21 mouse cellular contexts compared by ENCODE assay signal in genomic region chr5:103598881-103599280, GRCm38 (mm10). TPM values are rescaled to one million over a fixed set of nuclear protein-coding genes. Genes with fewer than 3 reads are reported as not detected.
DNase-seq lines count a peak whose midpoint lies in the region; ATAC-seq and TF ChIP-seq lines count a peak whose summit lies in the region.
"Had no signal": no experiment of that assay in that cellular context is flagged by ENCODE, and none has a peak within 500 bp of the region (broad histone marks: within the 10 kb centered on the region; RNA-seq: fewer than 3 reads in every experiment).

No protein-coding gene starts in this region.

- no peaks in the 10 kb centered on the region for H3K36me3 ChIP-seq in heart, embryonic 16.5 days (ENCODE audit: control insufficient read depth, insufficient read depth)
- no peaks in the 10 kb centered on the region for H3K36me3 ChIP-seq in lung, embryonic 16.5 days (ENCODE audit: control insufficient read depth, insufficient read depth, low read length)
- no peaks in the 10 kb centered on the region for H3K36me3 ChIP-seq in stomach, postnatal 0 days (ENCODE audit: control insufficient read depth, insufficient read depth, low read length)
- H3K36me3 ChIP-seq: liver, embryonic 15.5 days; neural tube, embryonic 15.5 days had no signal

- H3K9me3 ChIP-seq in heart, embryonic 16.5 days (replicated peaks; ENCODE audit: control insufficient read depth, low read length) = no peaks in the 10 kb centered on the region
- H3K9me3 ChIP-seq in lung, embryonic 16.5 days (ENCODE audit: control insufficient read depth, low read length) = no peaks in the 10 kb centered on the region
- no peaks in the 10 kb centered on the region for H3K9me3 ChIP-seq in stomach, postnatal 0 days (ENCODE audit: control insufficient read depth, low read length)
- H3K9me3 ChIP-seq: liver, embryonic 15.5 days; midbrain, embryonic 12.5 days; neural tube, embryonic 15.5 days had no signal

- H3K27ac ChIP-seq in heart, embryonic 16.5 days (ENCODE audit: low read length) = peak overlapping the region; percentile 46; the same call in 1 of the 2 replicates
- H3K27ac ChIP-seq in lung, embryonic 16.5 days (ENCODE audit: low read length) = no peak overlapping the region
- H3K27ac ChIP-seq in stomach, postnatal 0 days (replicated peaks) = peak overlapping the region; percentile 35; the same call in 1 of the 2 replicates
- H3K27ac ChIP-seq: liver, embryonic 15.5 days; macrophage; midbrain, embryonic 12.5 days; neural tube, embryonic 15.5 days had no signal

- H3K4me1 ChIP-seq in heart, embryonic 16.5 days (ENCODE audit: control insufficient read depth, insufficient read depth, low read length) = peaks cover 21% of the 10 kb centered on the region
- H3K4me1 ChIP-seq in lung, embryonic 16.5 days (replicated peaks; ENCODE audit: control insufficient read depth, insufficient read depth, low read length) = peaks cover 16% of the 10 kb centered on the region
- no peaks in the 10 kb centered on the region for H3K4me1 ChIP-seq in lung, adult 2 months (ENCODE audit: control insufficient read depth, insufficient read depth, low read length)
- no peaks in the 10 kb centered on the region for H3K4me1 ChIP-seq in stomach, postnatal 0 days (replicated peaks; ENCODE audit: control insufficient read depth, insufficient read depth)
- H3K4me1 ChIP-seq: liver, embryonic 15.5 days had no signal

- no peak for DNase-seq in heart, postnatal 25 days (ENCODE audit: low spot score)
- no peak for DNase-seq in lung, adult 2 months
- DNase-seq in kidney, postnatal 25 days = peak; percentile 36 to 72
- DNase-seq in stomach, postnatal 0 days (ENCODE audit: low spot score) = no peak
- no peak for DNase-seq in layer of hippocampus, postnatal 36 days
- DNase-seq: heart, adult 18-20 months; heart, postnatal 36 days; left cerebral cortex, postnatal 4 days; right cerebral cortex, postnatal 25 days; thymus, postnatal 4 days had no signal

- WGBS in heart, embryonic 16.5 days = 73% methylated on average over 5 of the region's 5 CpGs
- 78% methylated on average over 5 of the region's 5 CpGs for whole genome bisulfite sequencing in lung, embryonic 16.5 days
- 68% methylated on average over 5 of the region's 5 CpGs for WGBS in lung, adult 2 months
- 57% methylated on average over 5 of the region's 5 CpGs for WGBS in stomach, postnatal 0 days

- no peak overlapping the region for H3K4me3 ChIP-seq in heart, embryonic 16.5 days (ENCODE audit: low read length)
- H3K4me3 ChIP-seq in lung, embryonic 16.5 days (ENCODE audit: low read length) = no peak overlapping the region
- H3K4me3 ChIP-seq in lung, adult 2 months (replicated peaks; ENCODE audit: extremely low read depth, low read depth, low read length) = no peak overlapping the region
- H3K4me3 ChIP-seq in stomach, postnatal 0 days (ENCODE audit: low read depth, low read length) = no peak overlapping the region
- H3K4me3 ChIP-seq: liver, embryonic 15.5 days; midbrain, embryonic 12.5 days; neural tube, embryonic 15.5 days had no signal

- TF ChIP-seq CTCF in lung, adult 2 months (IDR thresholded peaks at IDR 0.05; ENCODE audit: insufficient read depth, low read length) = no peak
- no peak for TF ChIP-seq CTCF in stomach, postnatal 0 days (IDR thresholded peaks at IDR 0.05; ENCODE audit: low read depth)

- TF ChIP-seq POLR2A in lung, adult 2 months (IDR thresholded peaks at IDR 0.05; ENCODE audit: borderline replicate concordance, extremely low read depth, low read depth, low read length) = no peak

- no peak for ATAC-seq in heart, embryonic 16.5 days (replicated peaks; ENCODE audit: extremely low read depth, insufficient read depth, low FRiP score)
- ATAC-seq in lung, embryonic 16.5 days (ENCODE audit: low read depth) = peak; percentile 22; the same call in 1 of the 2 replicates
- no peak for ATAC-seq in stomach, postnatal 0 days (ENCODE audit: low FRiP score, low TSS enrichment)
- ATAC-seq: forebrain, embryonic 14.5 days; hindbrain, embryonic 16.5 days; intestine, postnatal 0 days had no signal

- no peaks in the 10 kb centered on the region for H3K27me3 ChIP-seq in heart, embryonic 16.5 days (ENCODE audit: control insufficient read depth, insufficient read depth, low read length)
- H3K27me3 ChIP-seq in lung, embryonic 16.5 days (ENCODE audit: control insufficient read depth, insufficient read depth, low read depth, low read length) = no peaks in the 10 kb centered on the region
- no peaks in the 10 kb centered on the region for H3K27me3 ChIP-seq in stomach, postnatal 0 days (ENCODE audit: control insufficient read depth, insufficient read depth, low read length)
- H3K27me3 ChIP-seq: liver, embryonic 15.5 days; midbrain, embryonic 12.5 days; neural tube, embryonic 15.5 days had no signal

- TF ChIP-seq EP300 in stomach, postnatal 0 days (optimal IDR thresholded peaks at IDR 0.05) = no peak

- intact Hi-C loops in heart, postnatal 25 days (cut with DNase I) = loop anchor here (5.0 kb wide), 1 partner anchor 58 kb away; the partner anchor contains the start of gene 1700016H13Rik

- H3K4me2 ChIP-seq in heart, embryonic 16.5 days (ENCODE audit: low read depth, low read length) = no peak overlapping the region
- H3K4me2 ChIP-seq in lung, embryonic 16.5 days (ENCODE audit: low read depth, low read length) = no peak overlapping the region
- no peak overlapping the region for H3K4me2 ChIP-seq in stomach, postnatal 0 days (replicated peaks; ENCODE audit: low read depth)
- H3K4me2 ChIP-seq: liver, embryonic 15.5 days; midbrain, embryonic 12.5 days; neural tube, embryonic 15.5 days had no signal

- no peak overlapping the region for H3K9ac ChIP-seq in heart, embryonic 16.5 days (ENCODE audit: low read length)
- no peak overlapping the region for H3K9ac ChIP-seq in lung, embryonic 16.5 days (ENCODE audit: low read length)
- H3K9ac ChIP-seq in stomach, postnatal 0 days (ENCODE audit: low read length) = no peak overlapping the region
- H3K9ac ChIP-seq: liver, embryonic 15.5 days; midbrain, embryonic 12.5 days; neural tube, embryonic 15.5 days had no signal

RNA-seq across cellular contexts. Expression of gene Slc10a6, which starts 30.3 kb away (rescaled TPM):
- polyA plus RNA-seq in heart, embryonic 16.5 days (2015; fragmentation: Nextera tagmentation; extraction: Ambion mirVana) = 2.2 and 2.5 TPM in 2 replicates
- total RNA-seq in heart, postnatal 25 days (2021) = 1 to 10 TPM; 4.8 to 4.9 TPM
- polyA plus RNA-seq in lung, embryonic 16.5 days (2015; fragmentation: Nextera tagmentation; extraction: Ambion mirVana) = 3.2 and 4.2 TPM in 2 replicates
- polyA plus RNA-seq in lung, adult 2 months (2012; rRNA removed) = 18.7 and 20.6 TPM in 2 replicates
- 30.7 and 31.8 TPM in 2 replicates for polyA plus RNA-seq in stomach, postnatal 0 days (2015; fragmentation: Nextera tagmentation; extraction: Ambion mirVana)
- not detected for total RNA-seq in layer of hippocampus, postnatal 36 days (2021)
- total RNA-seq: left cerebral cortex, postnatal 4 days had no signal
- polyA plus RNA-seq: liver, embryonic 15.5 days; midbrain, embryonic 12.5 days had no signal

RNA-seq across cellular contexts. Expression of gene 1700016H13Rik, which starts 56.9 kb away (rescaled TPM):
- polyA plus RNA-seq in heart, embryonic 16.5 days (2015; fragmentation: Nextera tagmentation; extraction: Ambion mirVana) = 0.24 and 0.35 TPM in 2 replicates
- not detected for total RNA-seq in heart, postnatal 25 days (2021)
- 0.35 TPM in 2 replicates for polyA plus RNA-seq in lung, embryonic 16.5 days (2015; fragmentation: Nextera tagmentation; extraction: Ambion mirVana)
- 0.16 and 0.21 TPM in 2 replicates for polyA plus RNA-seq in lung, adult 2 months (2012; rRNA removed)
- 0.34 and 0.35 TPM in 2 replicates for polyA plus RNA-seq in stomach, postnatal 0 days (2015; fragmentation: Nextera tagmentation; extraction: Ambion mirVana)
- total RNA-seq in layer of hippocampus, postnatal 36 days (2021) = not detected
- total RNA-seq: adrenal gland, adult 18-20 months; heart, adult 18-20 months; heart, postnatal 36 days; layer of hippocampus, postnatal 14 days had no signal
- polyA plus RNA-seq: liver, embryonic 15.5 days; macrophage had no signal

Comparison
In these comparisons a context has a peak if more than half of its experiments do, and no peak if none do; other contexts are left out.
1. DNase-seq: peak in kidney, postnatal 25 days (2 of 2); none in heart, postnatal 25 days (single experiment), lung, adult 2 months (single experiment), stomach, postnatal 0 days (single experiment) and layer of hippocampus, postnatal 36 days (0 of 2).